Mouse (Mus musculus) heart, postnatal 0 days (tissue): ENCODE measurements around the gene Gpc3.

ENCODE experiments used
- CTCF ChIP-seq: IDR thresholded peaks from 2 replicates; pipeline ENCODE4 v1.5.1; 2016; ENCODE audit warnings: antibody characterized with exemption, control low read depth, low read depth
- EP300 ChIP-seq: IDR thresholded peaks from 2 replicates; pipeline ENCODE4 v1.6.1; 2016; ENCODE audit warnings: antibody characterized with exemption, low read depth

DNA sequence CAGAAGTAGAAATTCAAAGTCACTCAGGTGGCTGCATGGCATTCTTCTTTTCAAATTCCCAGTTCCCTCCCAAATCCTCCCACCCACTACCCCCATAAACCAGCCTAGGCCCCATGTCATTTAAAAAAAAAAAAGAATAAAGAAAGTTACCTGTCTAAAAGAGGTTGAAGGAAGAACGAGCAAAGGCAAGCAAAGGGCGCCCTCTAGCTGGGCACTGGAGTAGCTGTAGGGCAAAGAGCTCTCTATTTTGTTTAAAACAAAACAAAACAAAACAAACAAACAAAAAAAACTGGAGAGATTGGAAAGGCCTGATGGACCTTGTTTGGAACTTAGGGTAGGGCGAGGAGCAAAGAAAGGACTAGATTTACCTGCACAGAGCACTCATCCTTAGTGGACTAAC is 238.6 kb downstream of the Gpc3 start:
- TF ChIP-seq CTCF (peak; percentile 45), EP300 (no peak)
